Mouse (Mus musculus) 3134 (cell line): Measurements from ENCODE around the gene Vdac1.

Experiments
- DNase-seq: peaks from one replicate; pipeline ENCODE4 v3.0.0-alpha.2; 2011; ENCODE audit warnings: low spot score; ENCODE audit not compliant: insufficient read length; ENCODE audit errors: extremely low read depth

The Vdac1 gene

GRCm38 (mm10) chr11:52360471-52361277, at the start of gene Vdac1:
Gene Vdac1 (plus strand): TSS chr11:52360860.
- DNase-seq = peak; percentile 94

GRCm38 (mm10) chr11:52314102-52314793, 46.4 kb upstream of the Vdac1 start:
- no peak for DNase-seq

GRCm38 (mm10) chr11:52318445-52318844, 42.2 kb upstream of the Vdac1 start:
- DNase-seq = no peak

- no peak for DNase-seq
Observed at GRCm38 (mm10) chr11:52319664-52320063, 41.0 kb upstream of the Vdac1 start.

GRCm38 (mm10) chr11:52320529-52320928, 40.1 kb upstream of the Vdac1 start:
- no peak for DNase-seq

GRCm38 (mm10) chr11:52321540-52321939, 39.1 kb upstream of the Vdac1 start:
- DNase-seq = no peak

GRCm38 (mm10) chr11:52324442-52325367, 36.0 kb upstream of the Vdac1 start:
- DNase-seq = no peak

- DNase-seq = no peak
Observed at GRCm38 (mm10) chr11:52327313-52327712, 33.3 kb upstream of the Vdac1 start.

- DNase-seq = peak; percentile 45
Observed at GRCm38 (mm10) chr11:52332421-52333118, 28.1 kb upstream of the Vdac1 start.

- DNase-seq = peak; percentile 93
Observed at GRCm38 (mm10) chr11:52333616-52334015, 27.0 kb upstream of the Vdac1 start.

- DNase-seq = no peak
Observed at GRCm38 (mm10) chr11:52335263-52335662, 25.4 kb upstream of the Vdac1 start.

- DNase-seq = no peak
Observed at GRCm38 (mm10) chr11:52335924-52336323, 24.7 kb upstream of the Vdac1 start.

GRCm38 (mm10) chr11:52337651-52338295, 22.9 kb upstream of the Vdac1 start:
- peak; percentile 44 for DNase-seq

GRCm38 (mm10) chr11:52338351-52338750, 22.3 kb upstream of the Vdac1 start:
- no peak for DNase-seq

- DNase-seq = no peak
Observed at GRCm38 (mm10) chr11:52339098-52339497, 21.6 kb upstream of the Vdac1 start.

- DNase-seq = no peak
Observed at GRCm38 (mm10) chr11:52339512-52339911, 21.1 kb upstream of the Vdac1 start.

- DNase-seq = no peak
Observed at GRCm38 (mm10) chr11:52340123-52340864, 20.4 kb upstream of the Vdac1 start.

- DNase-seq = peak; percentile 72
Observed at GRCm38 (mm10) chr11:52341001-52341400, 19.7 kb upstream of the Vdac1 start.

GRCm38 (mm10) chr11:52341476-52341875, 19.2 kb upstream of the Vdac1 start:
- DNase-seq = no peak
